Mouse (Mus musculus): ENCODE measurements around the gene Arhgef25. TPM values are rescaled to one million over a fixed set of nuclear protein-coding genes. Genes with fewer than 3 reads are reported as not detected.
"Not testable (repeated sequence)": the region's sequence is repeated elsewhere in the genome, so short reads cannot be mapped to it uniquely, and the experiment has no call there.

Arhgef25 gene
- polyA plus RNA-seq, 1 experiment = 9.2 TPM

GRCm38 (mm10) chr10:127166404-127166715, 23.5 kb downstream of the Arhgef25 start:
- no peak for DNase-seq
- no peak for TF ChIP-seq CTCF (conservative IDR thresholded peaks at IDR 0.05; ENCODE audit: insufficient read depth, insufficient read length, low read depth, low read length)
- no peak for TF ChIP-seq POLR2A (IDR thresholded peaks at IDR 0.05; ENCODE audit: low read depth, low read length)
- H3K36me3 ChIP-seq (ENCODE audit: control insufficient read depth, insufficient read depth, low read length) = no peaks in the 10 kb centered on the region
- H3K4me1 ChIP-seq (ENCODE audit: control insufficient read depth, insufficient read depth, low read length) = 0 out of 2 replicates have a peak, but pooled peaks cover 2% of the 10 kb centered on the region
- H3K27me3 ChIP-seq (replicated peaks; ENCODE audit: control insufficient read depth, insufficient read depth, low read length) = peaks cover 2% of the 10 kb centered on the region; the same call in 1 of the 2 replicates
- H3K27ac ChIP-seq (ENCODE audit: insufficient read depth, low read depth, low read length) = no peak overlapping the region
- H3K4me3 ChIP-seq (ENCODE audit: insufficient read depth, low read depth, low read length) = peak overlapping the region; percentile 60
- WGBS = 27% methylated on average over 11 of the region's 11 CpGs

- Histone ChIP-seq H3K4me3 (ENCODE audit: insufficient read depth, low read depth, low read length) (peak overlapping the region; percentile 60), H3K27ac (ENCODE audit: insufficient read depth, low read depth, low read length) (peak overlapping the region; percentile 5; the same call in 1 of the 2 replicates), H3K36me3 (ENCODE audit: control insufficient read depth, insufficient read depth, low read length) (no peaks in the 10 kb centered on the region), H3K27me3 (replicated peaks; ENCODE audit: control insufficient read depth, insufficient read depth, low read length) (peaks cover 2% of the 10 kb centered on the region; the same call in 1 of the 2 replicates), H3K4me1 (ENCODE audit: control insufficient read depth, insufficient read depth, low read length) (0 out of 2 replicates have a peak, but pooled peaks cover 2% of the 10 kb centered on the region)
- WGBS = 2% methylated on average over 56 of the region's 56 CpGs
- DNase-seq = no peak
- TF ChIP-seq CTCF (conservative IDR thresholded peaks at IDR 0.05; ENCODE audit: insufficient read depth, insufficient read length, low read depth, low read length) (no peak), POLR2A (IDR thresholded peaks at IDR 0.05; ENCODE audit: low read depth, low read length) (no peak)
Observed at GRCm38 (mm10) chr10:127165654-127166403, 24.1 kb downstream of the Arhgef25 start.

DNA sequence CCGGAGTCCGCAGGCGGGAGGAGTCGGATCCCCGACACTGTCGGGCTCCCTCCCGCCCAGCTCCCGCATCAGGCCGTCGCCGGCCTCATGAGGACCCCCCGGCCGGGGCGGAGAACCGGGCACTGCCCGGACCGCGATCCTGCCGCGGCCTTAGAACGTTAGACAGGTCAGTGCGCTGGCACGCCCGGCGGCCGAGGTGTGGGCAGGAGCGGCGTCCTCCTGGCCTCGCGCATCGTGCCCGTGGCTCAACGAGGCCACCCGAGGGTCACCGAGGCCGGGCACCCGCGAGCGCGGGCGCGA, 24.6 kb downstream of the Arhgef25 start:
- Histone ChIP-seq H3K27ac (ENCODE audit: insufficient read depth, low read depth, low read length) (peak overlapping the region; percentile 5), H3K27me3 (replicated peaks; ENCODE audit: control insufficient read depth, insufficient read depth, low read length) (peaks cover 2% of the 10 kb centered on the region; the same call in 1 of the 2 replicates), H3K4me1 (ENCODE audit: control insufficient read depth, insufficient read depth, low read length) (0 out of 2 replicates have a peak, but pooled peaks cover 2% of the 10 kb centered on the region), H3K36me3 (ENCODE audit: control insufficient read depth, insufficient read depth, low read length) (no peaks in the 10 kb centered on the region), H3K4me3 (ENCODE audit: insufficient read depth, low read depth, low read length) (peak overlapping the region; percentile 60)
- DNase-seq = peak; percentile 34
- 3% methylated on average over 42 of the region's 42 CpGs for WGBS
- TF ChIP-seq CTCF (conservative IDR thresholded peaks at IDR 0.05; ENCODE audit: insufficient read depth, insufficient read length, low read depth, low read length) (no peak), POLR2A (IDR thresholded peaks at IDR 0.05; ENCODE audit: low read depth, low read length) (no peak)

- DNase-seq = peak; percentile 72
- WGBS = 4% methylated on average over 52 of the region's 52 CpGs
- TF ChIP-seq CTCF (conservative IDR thresholded peaks at IDR 0.05; ENCODE audit: insufficient read depth, insufficient read length, low read depth, low read length) (peak; percentile 77), POLR2A (IDR thresholded peaks at IDR 0.05; ENCODE audit: low read depth, low read length) (no peak)
- H3K27ac ChIP-seq (ENCODE audit: insufficient read depth, low read depth, low read length) = peak within 1 kb of the TSS; percentile 5
- peaks cover 2% of the 10 kb centered on the region; the same call in 1 of the 2 replicates for H3K27me3 ChIP-seq (replicated peaks; ENCODE audit: control insufficient read depth, insufficient read depth, low read length)
- peaks cover 2% of the 10 kb centered on the region; the same call in 1 of the 2 replicates for H3K4me1 ChIP-seq (ENCODE audit: control insufficient read depth, insufficient read depth, low read length)
- H3K36me3 ChIP-seq (ENCODE audit: control insufficient read depth, insufficient read depth, low read length) = no peaks in the 10 kb centered on the region
- peak within 1 kb of the TSS; percentile 60 for H3K4me3 ChIP-seq (ENCODE audit: insufficient read depth, low read depth, low read length)
Observed at GRCm38 (mm10) chr10:127164631-127165353, 25.1 kb downstream of the Arhgef25 start, which contains the start of gene B4galnt1. Gene B4galnt1, plus strand, starts transcription at chr10:127165225.

DNA sequence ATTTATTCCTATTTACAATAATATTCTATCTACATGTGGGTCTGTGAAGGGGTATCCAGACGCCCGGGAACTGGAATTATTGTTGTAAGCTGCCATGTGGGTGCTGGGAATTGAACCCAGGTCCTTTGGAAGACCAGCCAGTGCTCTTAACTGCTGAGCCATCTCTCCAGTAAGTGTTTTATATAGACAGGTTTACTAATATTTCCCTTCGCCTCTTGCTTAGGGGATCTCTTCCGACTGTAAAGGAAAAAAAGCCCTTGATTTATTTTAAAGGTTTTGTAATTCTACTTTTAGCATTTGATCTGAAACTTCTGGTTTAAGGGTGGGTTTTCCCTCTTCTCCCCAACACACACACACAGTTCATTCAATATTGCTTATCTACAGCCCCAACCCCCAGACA, 25.7 kb downstream of the Arhgef25 start:
- TF ChIP-seq CTCF (conservative IDR thresholded peaks at IDR 0.05; ENCODE audit: insufficient read depth, insufficient read length, low read depth, low read length) (no peak), POLR2A (IDR thresholded peaks at IDR 0.05; ENCODE audit: low read depth, low read length) (no peak)
- Histone ChIP-seq H3K4me3 (ENCODE audit: insufficient read depth, low read depth, low read length) (no peak overlapping the region), H3K27me3 (replicated peaks; ENCODE audit: control insufficient read depth, insufficient read depth, low read length) (peaks cover 2% of the 10 kb centered on the region; the same call in 1 of the 2 replicates), H3K4me1 (ENCODE audit: control insufficient read depth, insufficient read depth, low read length) (peaks cover 2% of the 10 kb centered on the region; the same call in 1 of the 2 replicates), H3K36me3 (ENCODE audit: control insufficient read depth, insufficient read depth, low read length) (no peaks in the 10 kb centered on the region), H3K27ac (ENCODE audit: insufficient read depth, low read depth, low read length) (no peak overlapping the region)
- DNase-seq = no peak
- WGBS = 92% methylated on average over 4 of the region's 4 CpGs

DNA sequence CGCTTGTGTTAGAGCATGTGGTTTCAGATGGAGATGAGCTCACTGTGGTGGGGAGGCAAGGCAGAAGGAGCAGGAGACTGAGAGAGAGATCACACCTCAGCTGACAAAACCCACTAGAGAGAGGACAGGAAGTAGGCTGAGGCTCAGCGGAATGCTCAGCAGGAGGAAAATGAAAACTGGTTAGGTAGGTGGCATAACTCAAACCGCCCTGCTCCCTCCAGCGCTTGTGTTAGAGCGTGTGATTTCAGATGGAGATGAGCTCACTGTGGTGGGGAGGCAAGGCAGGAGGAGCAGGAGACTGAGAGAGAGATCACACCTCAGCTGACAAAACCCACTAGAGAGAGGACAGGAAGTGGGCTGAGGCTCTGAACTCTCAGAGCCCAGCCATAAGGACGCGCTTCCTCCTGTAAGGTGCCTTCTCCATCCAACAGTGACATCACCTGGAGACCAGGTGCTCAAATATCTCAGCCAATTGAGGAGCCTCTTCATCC, 27.1 kb downstream of the Arhgef25 start:
- 64% methylated on average over 7 of the region's 7 CpGs for WGBS
- not testable (repeated sequence) for H3K27ac ChIP-seq (ENCODE audit: insufficient read depth, low read depth, low read length); H3K4me1 ChIP-seq (ENCODE audit: control insufficient read depth, insufficient read depth, low read length); H3K36me3 ChIP-seq (ENCODE audit: control insufficient read depth, insufficient read depth, low read length); H3K4me3 ChIP-seq (ENCODE audit: insufficient read depth, low read depth, low read length); H3K27me3 ChIP-seq (replicated peaks; ENCODE audit: control insufficient read depth, insufficient read depth, low read length); DNase-seq

GRCm38 (mm10) chr10:127160728-127161127, 29.2 kb downstream of the Arhgef25 start:
- WGBS = 73% methylated on average over 3 of the region's 3 CpGs
- TF ChIP-seq POLR2A (IDR thresholded peaks at IDR 0.05; ENCODE audit: low read depth, low read length) = no peak
- no peak for TF ChIP-seq CTCF (conservative IDR thresholded peaks at IDR 0.05; ENCODE audit: insufficient read depth, insufficient read length, low read depth, low read length)
- no peaks in the 10 kb centered on the region for H3K36me3 ChIP-seq (ENCODE audit: control insufficient read depth, insufficient read depth, low read length)
- H3K4me3 ChIP-seq (ENCODE audit: insufficient read depth, low read depth, low read length) = no peak overlapping the region
- peaks cover 2% of the 10 kb centered on the region; the same call in 1 of the 2 replicates for H3K27me3 ChIP-seq (replicated peaks; ENCODE audit: control insufficient read depth, insufficient read depth, low read length)
- no peak for DNase-seq
- H3K4me1 ChIP-seq (ENCODE audit: control insufficient read depth, insufficient read depth, low read length) = peaks cover 8% of the 10 kb centered on the region; the same call in 1 of the 2 replicates
- H3K27ac ChIP-seq (ENCODE audit: insufficient read depth, low read depth, low read length) = no peak overlapping the region

Measured in kidney, adult 2 months (tissue).